Mouse (Mus musculus) thymus, adult 2 months (tissue): Measurements from ENCODE around the gene Ankrd12.

Experiments used
- CTCF ChIP-seq: fragments of 200-500 bp; IDR thresholded peaks from 2 replicates; pipeline ENCODE4 v1.5.1; 2012; ENCODE audit warnings: mild to moderate bottlenecking, control low read depth, low read length, moderate library complexity, borderline replicate concordance; ENCODE audit not compliant: control insufficient read depth, poor library complexity, insufficient read depth; ENCODE audit errors: extremely low read depth
- POLR2A ChIP-seq: fragments of 200-500 bp; IDR thresholded peaks from 2 replicates; pipeline ENCODE4 v1.6.1; 2012; ENCODE audit warnings: mild to moderate bottlenecking, low read length, control low read depth, moderate library complexity; ENCODE audit not compliant: control insufficient read depth, poor library complexity, insufficient read depth; ENCODE audit errors: extremely low read depth

GRCm38 (mm10) chr17:66120701-66121100 lies 43.8 kb upstream of the Ankrd12 start:
- no peak for TF ChIP-seq POLR2A
- TF ChIP-seq CTCF: no peak
